Mouse (Mus musculus) adrenal gland, adult 8-10 months (tissue): ENCODE results near the gene Plcl2. TPM values are rescaled to one million over a fixed set of nuclear protein-coding genes. Genes with fewer than 3 reads are reported as not detected.
"Not testable (repeated sequence)": the region's sequence is repeated elsewhere in the genome, so short reads cannot be mapped to it uniquely, and the experiment has no call there.

ENCODE experiments used
- DNase-seq: peaks from one replicate; pipeline ENCODE4 v3.0.0; 2022
- total RNA-seq, 4 experiments: library from RNA; stranded (reverse); gene quantifications; 2 replicates each; pipeline ENCODE4 v1.2.4; 2022

Plcl2 gene
- total RNA-seq, 4 experiments from 2014 or later: 60.4 to 90.4 (median 69.1) TPM

- no peak for DNase-seq
Observed at GRCm38 (mm10) chr17:50677334-50677733, 168.1 kb downstream of the Plcl2 start.

GRCm38 (mm10) chr17:50677978-50678712 is 168.9 kb downstream of the Plcl2 start:
- no peak for DNase-seq

GRCm38 (mm10) chr17:50678748-50679147 is 169.5 kb downstream of the Plcl2 start:
- no peak for DNase-seq

GRCm38 (mm10) chr17:50679613-50680534 is 170.7 kb downstream of the Plcl2 start:
- DNase-seq: no peak

- no peak for DNase-seq
Observed at GRCm38 (mm10) chr17:50682696-50683095, 173.5 kb downstream of the Plcl2 start.

GRCm38 (mm10) chr17:50684960-50685645 is 175.9 kb downstream of the Plcl2 start:
- no peak for DNase-seq

- DNase-seq: no peak
Observed at GRCm38 (mm10) chr17:50687670-50688069, 178.5 kb downstream of the Plcl2 start.

GRCm38 (mm10) chr17:50688135-50688534 is 178.9 kb downstream of the Plcl2 start:
- DNase-seq: no peak

- DNase-seq: not testable (repeated sequence)
Observed at GRCm38 (mm10) chr17:50698410-50698809, 189.2 kb downstream of the Plcl2 start.

- no peak for DNase-seq
Observed at GRCm38 (mm10) chr17:50710497-50711222, 201.5 kb downstream of the Plcl2 start.

GRCm38 (mm10) chr17:50717586-50717985 is 208.4 kb downstream of the Plcl2 start:
- no peak for DNase-seq

GRCm38 (mm10) chr17:50724376-50724775 is 215.2 kb downstream of the Plcl2 start:
- DNase-seq: no peak

GRCm38 (mm10) chr17:50726265-50726664 is 217.1 kb downstream of the Plcl2 start:
- DNase-seq: no peak

- no peak for DNase-seq
Observed at GRCm38 (mm10) chr17:50729031-50729430, 219.8 kb downstream of the Plcl2 start.

- no peak for DNase-seq
Observed at GRCm38 (mm10) chr17:50729577-50729976, 220.4 kb downstream of the Plcl2 start.

- DNase-seq: no peak
Observed at GRCm38 (mm10) chr17:50730896-50731295, 221.7 kb downstream of the Plcl2 start.

GRCm38 (mm10) chr17:50731876-50732275 is 222.7 kb downstream of the Plcl2 start:
- DNase-seq: no peak

GRCm38 (mm10) chr17:50733390-50733789 is 224.2 kb downstream of the Plcl2 start:
- no peak for DNase-seq

GRCm38 (mm10) chr17:50734781-50735180 is 225.6 kb downstream of the Plcl2 start:
- no peak for DNase-seq

- no peak for DNase-seq
Observed at GRCm38 (mm10) chr17:50735382-50735954, 226.3 kb downstream of the Plcl2 start.

GRCm38 (mm10) chr17:50735955-50736533 is 226.8 kb downstream of the Plcl2 start:
- no peak for DNase-seq
